Mouse (Mus musculus): Measurements from ENCODE around the gene Abhd17b. TPM values are rescaled to one million over a fixed set of nuclear protein-coding genes. Genes with fewer than 3 reads are reported as not detected.
"Not testable (repeated sequence)": the region's sequence is repeated elsewhere in the genome, so short reads cannot be mapped to it uniquely, and the experiment has no call there.

Abhd17b gene
- total RNA-seq, 2 experiments from 2014 or later: 20.7 to 23.0 TPM

DNA sequence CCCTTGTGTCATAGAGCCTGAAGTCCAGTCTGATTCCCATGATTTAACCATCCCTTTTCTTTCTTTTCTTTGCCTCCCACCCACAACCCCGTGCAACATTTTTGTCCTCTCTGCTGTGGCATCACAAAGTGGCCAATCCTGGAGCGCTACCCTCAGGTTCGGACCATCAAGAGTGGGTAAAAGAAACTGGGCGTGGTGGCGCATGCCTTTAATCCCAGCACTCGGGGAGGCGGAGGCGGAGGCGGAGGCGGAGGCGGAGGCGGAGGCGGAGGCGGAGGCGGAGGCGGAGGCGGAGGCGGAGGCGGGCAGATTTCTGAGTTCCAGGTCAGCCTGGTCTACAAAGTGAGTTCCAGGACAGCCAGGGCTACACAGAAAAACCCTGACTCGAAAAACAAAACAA is 70.3 kb downstream of the Abhd17b start:
- DNase-seq; intact Hi-C loops (cut with DNase I; ENCODE audit: low total_unique reads): not testable (repeated sequence)

DNA sequence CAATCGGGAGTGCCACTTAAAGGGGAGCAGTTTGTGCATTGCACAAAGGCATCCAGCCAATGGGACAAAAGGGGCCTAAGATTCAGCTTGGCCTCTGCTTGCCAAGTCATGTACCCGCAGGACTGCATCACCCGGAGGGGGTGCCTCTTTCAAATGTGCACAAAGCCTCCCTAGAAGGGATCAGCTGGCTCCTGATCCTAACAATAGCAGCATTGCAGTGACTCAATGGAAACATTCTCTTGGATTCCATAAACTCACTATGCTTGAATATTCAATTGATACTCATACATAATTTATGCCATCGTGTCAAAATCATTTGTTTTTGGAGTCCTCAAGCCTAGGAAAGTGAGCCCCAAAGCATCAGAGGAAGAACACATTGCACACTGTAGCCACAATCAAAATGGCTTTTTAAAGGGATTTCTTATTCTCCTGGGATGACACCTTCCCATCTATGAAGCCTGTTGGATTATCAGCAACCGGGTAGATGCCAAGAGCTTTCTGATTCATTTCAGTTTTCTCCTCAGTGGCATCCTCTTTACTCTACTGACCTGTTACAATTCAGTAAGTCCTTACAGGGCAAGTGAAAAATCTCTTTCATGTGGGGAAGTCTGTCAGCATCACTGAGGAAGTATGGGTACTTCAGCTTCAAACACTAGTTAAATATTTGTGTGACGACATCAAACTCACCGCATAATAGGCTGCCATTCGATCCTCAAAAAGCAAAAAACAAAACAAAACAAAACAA is 71.1 kb downstream of the Abhd17b start:
- DNase-seq: no peak
- intact Hi-C loops (cut with DNase I; ENCODE audit: low total_unique reads): no loop called here

- DNase-seq: no peak
- intact Hi-C loops (cut with DNase I; ENCODE audit: low total_unique reads): no loop called here
These were observed 72.2 kb downstream of the Abhd17b start for GRCm38 (mm10) chr19:21725168-21725567.

GRCm38 (mm10) chr19:21727081-21727480 is 74.1 kb downstream of the Abhd17b start:
- intact Hi-C loops (cut with DNase I; ENCODE audit: low total_unique reads): no loop called here
- no peak for DNase-seq

DNA sequence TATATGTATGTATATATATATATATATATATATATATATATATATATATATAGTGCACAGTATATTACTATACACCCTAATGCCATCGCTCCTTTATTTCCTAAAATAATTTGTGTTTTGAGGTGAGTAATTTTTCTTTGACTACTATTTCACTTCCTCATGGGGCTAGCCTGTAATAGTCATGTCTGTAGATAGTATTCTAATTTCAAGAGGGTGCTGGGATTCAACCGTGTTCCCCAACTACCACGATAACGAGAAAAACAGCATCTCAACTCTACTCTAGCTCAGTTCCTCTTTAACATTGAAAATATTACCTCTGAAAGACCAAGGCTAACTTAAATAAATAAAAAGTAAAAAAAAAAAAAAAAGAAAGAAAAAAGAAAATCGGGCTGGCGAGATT is 75.4 kb downstream of the Abhd17b start:
- intact Hi-C loops (cut with DNase I; ENCODE audit: low total_unique reads): no loop called here
- DNase-seq: no peak

DNA sequence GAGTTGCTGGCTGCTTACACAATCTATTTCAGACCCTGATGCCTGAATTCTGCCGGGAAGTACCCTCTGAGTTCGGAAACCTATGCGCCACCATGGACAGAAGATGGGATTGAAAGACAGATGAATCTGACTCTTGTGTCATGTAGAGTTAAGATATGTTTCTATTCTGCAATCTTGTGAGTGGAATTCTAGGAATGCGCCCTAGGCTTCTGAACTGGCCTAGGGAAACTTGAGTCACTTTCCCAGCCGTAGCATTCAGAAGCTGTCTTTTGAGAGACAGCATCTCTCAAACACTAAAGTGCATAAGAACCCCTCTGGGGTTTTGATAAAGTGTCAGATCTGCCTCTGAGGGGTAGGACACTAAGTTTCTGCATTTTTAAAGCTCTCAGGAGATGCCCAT is 78.9 kb downstream of the Abhd17b start:
- DNase-seq: no peak
- intact Hi-C loops (cut with DNase I; ENCODE audit: low total_unique reads): no loop called here

GRCm38 (mm10) chr19:21733176-21733575 is 80.2 kb downstream of the Abhd17b start:
- intact Hi-C loops (cut with DNase I; ENCODE audit: low total_unique reads): no loop called here
- no peak for DNase-seq

GRCm38 (mm10) chr19:21734112-21734511 is 81.1 kb downstream of the Abhd17b start:
- no peak for DNase-seq
- intact Hi-C loops (cut with DNase I; ENCODE audit: low total_unique reads): no loop called here

Other genes starting within 250 kb of the Abhd17b start
- gene Gda, start 179.7 kb upstream of the Abhd17b start, total RNA-seq (2021): 1 to 10 TPM; 3.6 to 4.5 TPM
- gene 1110059E24Rik, start 209 bp upstream of the Abhd17b start, total RNA-seq (2021): 10 to 100 TPM; 11.9 to 12.2 TPM
- gene Cemip2, start 125.2 kb downstream of the Abhd17b start, total RNA-seq (2021): 1 to 10 TPM; 6.4 to 7.7 TPM

Data from gastrocnemius, postnatal 14 days (tissue).